Mouse (Mus musculus) brain, embryonic 14.5 days (tissue): ENCODE results near the gene Rara.

Experiments
- CTCF ChIP-seq: fragments of 200-500 bp; IDR thresholded peaks from 2 replicates; pipeline ENCODE4 v1.5.1; 2012; ENCODE audit warnings: inconsistent platforms, mild to moderate bottlenecking, moderate library complexity, borderline replicate concordance; ENCODE audit not compliant: insufficient read depth, insufficient read length; ENCODE audit errors: extremely low read depth
- POLR2A ChIP-seq: fragments of 200-500 bp; IDR thresholded peaks from 2 replicates; pipeline ENCODE4 v1.6.1; 2012; ENCODE audit warnings: mild to moderate bottlenecking, inconsistent platforms, borderline replicate concordance; ENCODE audit not compliant: poor library complexity, insufficient read depth, insufficient read length, severe bottlenecking; ENCODE audit errors: extremely low read depth

- TF ChIP-seq CTCF (no peak), POLR2A (no peak)
Observed at GRCm38 (mm10) chr11:98942923-98943641, 15.5 kb downstream of the Rara start.
